Mouse (Mus musculus) MEL (cell line): Measurements from ENCODE around the gene Gramd1c.

ENCODE experiments used
- CTCF ChIP-seq, 3 experiments: IDR thresholded peaks in 2 of 3; conservative IDR thresholded peaks in 1 of 3; 2 replicates each; pipeline ENCODE4 v1.5.1; 2011 to 2012; ENCODE audit warnings: low read length in 3 of 3, low read depth in 2 of 3, mild to moderate bottlenecking in 2 of 3, improper control_type of control experiment in 1 of 3, inconsistent platforms in 1 of 3, mixed read lengths in 1 of 3, moderate library complexity in 1 of 3; ENCODE audit not compliant: control insufficient read depth in 1 of 3, insufficient read depth in 1 of 3, poor library complexity in 1 of 3, severe bottlenecking in 1 of 3
- ELF1 ChIP-seq: IDR thresholded peaks from 2 replicates; pipeline ENCODE4 v1.6.1; 2014; ENCODE audit warnings: low read depth, mild to moderate bottlenecking, inconsistent platforms, low read length, improper control_type of control experiment, moderate library complexity
- EP300 ChIP-seq, 2 experiments: IDR thresholded peaks; 2 replicates each; pipeline ENCODE4 v1.6.1; 2011; ENCODE audit warnings: improper control_type of control experiment in 2 of 2, low read length in 2 of 2, low read depth in 1 of 2, mild to moderate bottlenecking in 1 of 2
- POLR2A ChIP-seq, 2 experiments: IDR thresholded peaks; 2 replicates each; pipeline ENCODE4 v1.6.1; 2011 to 2012; ENCODE audit warnings: low read length in 2 of 2, mild to moderate bottlenecking in 2 of 2, control low read depth in 1 of 2, improper control_type of control experiment in 1 of 2, low read depth in 1 of 2, moderate library complexity in 1 of 2; ENCODE audit not compliant: control insufficient read depth in 1 of 2, insufficient read depth in 1 of 2, poor library complexity in 1 of 2
- USF2 ChIP-seq, 2 experiments: IDR thresholded peaks; 2 replicates each; pipeline ENCODE4 v1.6.1; 2011 to 2012; ENCODE audit warnings: improper control_type of control experiment in 2 of 2, low read length in 2 of 2, borderline replicate concordance in 1 of 2, inconsistent platforms in 1 of 2, low read depth in 1 of 2, mild to moderate bottlenecking in 1 of 2; ENCODE audit not compliant: insufficient read depth in 1 of 2

GRCm38 (mm10) chr16:44052390-44052789, 10.8 kb downstream of the Gramd1c start:
- TF ChIP-seq CTCF (IDR thresholded peaks at IDR 0.05 in 2 of 3, conservative IDR thresholded peaks at IDR 0.05 in 1 of 3; ENCODE audit: control insufficient read depth in 1 of 3, insufficient read depth in 1 of 3, low read depth in 2 of 3, low read length in 3 of 3, poor library complexity in 1 of 3, severe bottlenecking in 1 of 3) (no peak), POLR2A (IDR thresholded peaks at IDR 0.05; ENCODE audit: control insufficient read depth in 1 of 2, insufficient read depth in 1 of 2, low read depth in 1 of 2, low read length in 2 of 2, poor library complexity in 1 of 2) (no peak), ELF1 (no peak), USF2 (IDR thresholded peaks at IDR 0.05; ENCODE audit: borderline replicate concordance in 1 of 2, insufficient read depth in 1 of 2, low read depth in 1 of 2, low read length in 2 of 2) (no peak), EP300 (IDR thresholded peaks at IDR 0.05; ENCODE audit: low read depth in 1 of 2, low read length in 2 of 2) (no peak)
